Mouse (Mus musculus) ES-Bruce4 (cell line): ENCODE measurements at regions not wholly inside any gene's neighbourhood (a gene's known extent, or its start where the extent isn't known, plus 50 kb on each side); places are given as distances from the start of the nearest gene placed in this dataset.

ENCODE experiments used
- CTCF ChIP-seq: IDR thresholded peaks from one replicate; pipeline ENCODE4 v1.8.1; 2011; ENCODE audit warnings: low read depth, low read length
- POLR2A ChIP-seq: IDR thresholded peaks from one replicate; pipeline ENCODE4 v1.8.1; 2011; ENCODE audit warnings: low read length; ENCODE audit not compliant: insufficient read depth

DNA sequence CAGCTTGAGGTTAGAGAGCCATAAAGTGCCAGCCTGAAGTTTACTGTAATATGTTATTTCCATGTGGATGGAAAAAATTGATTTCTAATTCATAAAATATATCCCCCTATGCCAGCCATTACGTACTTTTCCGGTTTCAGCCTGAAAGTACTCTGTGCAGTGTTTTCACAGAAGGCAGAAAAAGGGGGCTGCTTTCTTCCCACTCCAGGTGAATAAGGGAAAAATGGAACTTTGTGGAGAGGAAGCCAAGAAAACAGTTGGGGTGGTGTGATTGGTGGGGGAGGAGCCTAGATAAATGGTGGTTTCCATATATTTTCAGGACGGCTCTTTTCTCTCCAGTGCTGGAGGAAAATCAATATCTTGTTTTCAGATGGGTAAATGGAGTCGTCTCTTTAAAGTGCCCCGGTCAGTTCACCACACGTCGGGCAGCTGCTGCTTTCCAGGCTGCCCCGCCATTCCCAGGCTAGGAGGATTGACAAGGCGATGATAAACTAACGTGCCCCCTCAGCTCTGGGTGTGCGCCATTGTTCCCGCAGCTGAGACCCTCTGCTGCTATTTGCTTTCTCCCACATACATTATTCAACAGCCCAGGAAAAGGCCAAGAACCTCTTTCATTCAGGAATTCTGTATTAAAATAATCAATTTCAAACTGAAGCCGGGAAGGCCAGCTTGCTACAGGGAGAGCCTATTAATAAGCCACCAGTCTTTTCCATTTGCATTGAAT is 127.1 kb upstream of the Atp11c start:
- no peak for TF ChIP-seq CTCF
- TF ChIP-seq POLR2A: no peak
